Mouse (Mus musculus) spleen, postnatal 14 days (tissue): ENCODE measurements around the gene 1700034J05Rik.

ENCODE experiments used
- DNase-seq, 2 experiments: peaks; one replicate each; pipeline ENCODE4 v3.0.0; 2021 to 2022; ENCODE audit warnings: low spot score in 2 of 2

The 1700034J05Rik gene

GRCm38 (mm10) chr6:146926415-146926980 is 27.7 kb downstream of the 1700034J05Rik start:
- no peak for DNase-seq

- no peak for DNase-seq
These were observed 35.9 kb downstream of the 1700034J05Rik start for GRCm38 (mm10) chr6:146918341-146918740.

GRCm38 (mm10) chr6:146917396-146917795 is 36.8 kb downstream of the 1700034J05Rik start:
- no peak for DNase-seq

- no peak for DNase-seq
These were observed 38.4 kb downstream of the 1700034J05Rik start for GRCm38 (mm10) chr6:146915808-146916207.

GRCm38 (mm10) chr6:146913489-146914198 is 40.6 kb downstream of the 1700034J05Rik start:
- no peak for DNase-seq

- DNase-seq, result no peak
These were observed 41.3 kb downstream of the 1700034J05Rik start for GRCm38 (mm10) chr6:146912835-146913488.

- no peak for DNase-seq
These were observed 43.4 kb downstream of the 1700034J05Rik start for GRCm38 (mm10) chr6:146910801-146911200.

- no peak for DNase-seq
These were observed 44.3 kb downstream of the 1700034J05Rik start for GRCm38 (mm10) chr6:146909725-146910489.

GRCm38 (mm10) chr6:146908801-146909200 is 45.4 kb downstream of the 1700034J05Rik start:
- no peak for DNase-seq

GRCm38 (mm10) chr6:146907795-146908190 is 46.4 kb downstream of the 1700034J05Rik start:
- DNase-seq, result no peak

GRCm38 (mm10) chr6:146907061-146907794 is 47.0 kb downstream of the 1700034J05Rik start:
- no peak for DNase-seq

GRCm38 (mm10) chr6:146906000-146906786 is 48.0 kb downstream of the 1700034J05Rik start:
- no peak for DNase-seq

- no peak for DNase-seq
These were observed 49.5 kb downstream of the 1700034J05Rik start for GRCm38 (mm10) chr6:146904707-146905106.

- no peak for DNase-seq
These were observed 50.6 kb downstream of the 1700034J05Rik start for GRCm38 (mm10) chr6:146903632-146904031.

GRCm38 (mm10) chr6:146901929-146902328 is 52.3 kb downstream of the 1700034J05Rik start:
- no peak for DNase-seq
